Mouse (Mus musculus): Measurements from ENCODE around the gene Scn8a. TPM values are rescaled to one million over a fixed set of nuclear protein-coding genes. Genes with fewer than 3 reads are reported as not detected.

Gene Scn8a
- polyA plus RNA-seq, 1 experiment from 2014 or later: 4.9 TPM

DNA sequence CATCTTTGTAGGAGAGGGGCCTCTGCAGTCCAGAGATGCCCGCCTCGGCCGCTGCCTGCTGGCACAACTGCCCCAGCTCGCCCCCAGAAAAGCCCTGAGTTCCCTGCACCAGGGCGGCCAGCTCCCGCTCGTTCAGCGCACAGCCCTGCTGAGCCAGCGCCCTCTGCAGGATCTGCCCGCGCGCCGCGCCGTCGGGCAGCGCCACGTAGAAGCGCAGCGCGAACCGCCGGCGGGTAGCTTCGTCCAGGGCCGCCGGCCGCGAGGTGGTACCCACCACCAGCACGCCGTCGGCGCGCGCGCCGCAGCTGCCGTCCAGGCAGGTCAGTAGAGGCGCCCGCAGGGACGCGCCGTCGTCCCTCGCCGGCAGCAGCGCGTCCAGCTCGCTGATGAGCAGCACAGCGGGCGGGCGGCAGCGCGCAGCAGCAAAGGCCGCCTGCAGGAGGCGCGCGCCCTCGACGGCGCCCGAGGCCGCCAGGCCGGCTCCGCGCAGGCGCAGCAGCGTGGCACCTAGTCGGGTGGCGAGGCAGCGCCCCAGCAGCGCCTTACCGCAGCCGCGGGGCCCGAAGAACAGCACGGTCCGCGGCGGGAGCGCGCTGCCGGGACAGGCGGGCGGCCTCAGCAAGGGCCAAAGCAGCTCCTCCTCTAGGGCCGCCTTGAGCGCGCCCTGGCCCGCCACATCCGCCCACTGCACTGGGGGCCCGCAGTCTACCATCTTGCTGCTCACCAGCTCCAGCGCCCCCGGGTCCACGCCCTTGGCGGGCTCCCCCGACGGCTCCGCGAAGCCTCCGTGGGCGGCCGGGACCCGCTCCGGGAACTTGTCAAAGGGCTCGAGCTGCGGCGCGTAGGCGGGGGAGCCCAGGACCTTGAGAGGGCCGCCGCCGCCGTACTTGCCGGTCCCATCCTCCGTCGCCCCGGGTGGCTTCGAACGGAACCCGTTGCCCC, 183.2 kb downstream of the Scn8a start:
- Histone ChIP-seq H3K9ac (ENCODE audit: low read depth, low read length) (peak overlapping the region; percentile 57), H3K4me2 (ENCODE audit: low read depth, low read length) (peak overlapping the region; percentile 70), H3K4me1 (ENCODE audit: control insufficient read depth, insufficient read depth, low read length) (peaks cover 5% of the 10 kb centered on the region; the same call in 1 of the 2 replicates), H3K36me3 (ENCODE audit: control insufficient read depth, insufficient read depth, low read length) (no peaks in the 10 kb centered on the region), H3K9me3 (ENCODE audit: control insufficient read depth, low read length) (no peaks in the 10 kb centered on the region), H3K27ac (replicated peaks; ENCODE audit: low read depth, low read length) (no peak overlapping the region), H3K4me3 (ENCODE audit: low read depth, low read length) (peak overlapping the region; percentile 41), H3K27me3 (replicated peaks; ENCODE audit: control insufficient read depth, insufficient read depth, low read length) (peaks cover 46% of the 10 kb centered on the region)
- no peak for DNase-seq (ENCODE audit: low spot score)
- peak; percentile 51; the same call in 1 of the 2 replicates for ATAC-seq (ENCODE audit: low read depth)
- WGBS: 19% methylated on average over 45 of the region's 120 CpGs

DNA sequence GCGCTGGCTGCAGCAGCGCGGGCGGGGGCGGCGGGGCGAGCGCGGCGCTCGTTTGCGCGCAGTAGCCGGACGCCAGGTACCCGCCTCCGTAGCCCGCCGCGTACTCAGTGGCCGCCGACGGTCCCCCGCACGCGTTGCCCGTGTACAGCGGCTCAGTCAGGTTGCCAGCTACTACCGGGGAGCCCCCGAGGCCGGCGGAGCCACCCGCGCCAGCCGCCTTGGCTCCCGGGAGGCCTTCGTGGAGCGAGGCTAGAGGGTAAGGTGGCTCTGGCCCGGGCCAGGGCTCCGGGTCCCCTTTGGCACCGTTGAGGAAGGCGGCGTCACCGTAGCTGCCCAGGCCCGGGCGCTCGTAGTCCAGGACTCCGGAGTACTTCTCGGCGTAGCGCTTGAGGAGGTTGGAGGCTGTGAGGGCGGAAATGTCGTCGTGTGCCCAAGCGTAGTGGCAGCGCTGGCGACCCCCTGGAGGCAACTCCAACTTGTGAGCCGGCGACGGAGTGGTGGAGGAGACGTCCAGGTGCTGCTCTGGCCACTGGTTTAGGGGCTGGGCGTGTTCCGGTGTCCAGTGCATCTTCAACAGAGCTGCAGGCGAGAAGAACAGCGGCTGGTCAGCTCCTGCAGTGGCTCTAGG, 184.3 kb downstream of the Scn8a start:
- 27% methylated on average over 24 of the region's 65 CpGs for WGBS
- DNase-seq (ENCODE audit: low spot score) (no peak), ATAC-seq (ENCODE audit: low read depth) (no peak)
- H3K4me1 ChIP-seq (ENCODE audit: control insufficient read depth, insufficient read depth, low read length): peaks cover 5% of the 10 kb centered on the region; the same call in 1 of the 2 replicates
- no peaks in the 10 kb centered on the region for H3K36me3 ChIP-seq (ENCODE audit: control insufficient read depth, insufficient read depth, low read length)
- H3K27me3 ChIP-seq (replicated peaks; ENCODE audit: control insufficient read depth, insufficient read depth, low read length): peaks cover 38% of the 10 kb centered on the region
- H3K9ac ChIP-seq (ENCODE audit: low read depth, low read length): peak overlapping the region; percentile 57
- H3K9me3 ChIP-seq (ENCODE audit: control insufficient read depth, low read length): no peaks in the 10 kb centered on the region
- H3K27ac ChIP-seq (replicated peaks; ENCODE audit: low read depth, low read length): no peak overlapping the region
- H3K4me2 ChIP-seq (ENCODE audit: low read depth, low read length): peak overlapping the region; percentile 70
- H3K4me3 ChIP-seq (ENCODE audit: low read depth, low read length): peak overlapping the region; percentile 41

DNA sequence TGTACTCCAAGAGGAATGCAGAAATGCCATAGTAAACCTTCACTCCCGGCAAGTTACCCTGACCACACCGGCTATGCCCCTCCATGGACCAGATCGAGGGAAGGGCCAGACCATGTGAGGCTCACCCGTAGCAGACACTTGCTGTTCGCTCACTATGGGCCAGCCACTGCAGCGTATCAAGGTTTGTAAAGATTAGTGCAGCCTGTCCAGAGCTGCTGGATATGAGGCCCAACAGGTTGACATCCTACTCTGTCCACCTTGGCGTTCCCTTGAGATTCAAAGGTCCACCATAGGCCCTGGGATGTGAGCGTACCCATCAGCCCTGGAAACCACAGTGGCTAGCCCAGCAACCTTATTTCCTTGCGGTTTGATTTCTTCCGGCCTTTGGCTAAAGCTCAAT, 184.9 kb downstream of the Scn8a start:
- Histone ChIP-seq H3K4me3 (ENCODE audit: low read depth, low read length) (no peak overlapping the region), H3K4me1 (ENCODE audit: control insufficient read depth, insufficient read depth, low read length) (peaks cover 7% of the 10 kb centered on the region; the same call in 1 of the 2 replicates), H3K9me3 (ENCODE audit: control insufficient read depth, low read length) (no peaks in the 10 kb centered on the region), H3K27ac (replicated peaks; ENCODE audit: low read depth, low read length) (no peak overlapping the region), H3K9ac (ENCODE audit: low read depth, low read length) (no peak overlapping the region), H3K36me3 (ENCODE audit: control insufficient read depth, insufficient read depth, low read length) (no peaks in the 10 kb centered on the region), H3K27me3 (replicated peaks; ENCODE audit: control insufficient read depth, insufficient read depth, low read length) (peaks cover 38% of the 10 kb centered on the region), H3K4me2 (ENCODE audit: low read depth, low read length) (no peak overlapping the region)
- 80% methylated on average over 10 of the region's 10 CpGs for WGBS
- no peak for ATAC-seq (ENCODE audit: low read depth)
- DNase-seq (ENCODE audit: low spot score): no peak

DNA sequence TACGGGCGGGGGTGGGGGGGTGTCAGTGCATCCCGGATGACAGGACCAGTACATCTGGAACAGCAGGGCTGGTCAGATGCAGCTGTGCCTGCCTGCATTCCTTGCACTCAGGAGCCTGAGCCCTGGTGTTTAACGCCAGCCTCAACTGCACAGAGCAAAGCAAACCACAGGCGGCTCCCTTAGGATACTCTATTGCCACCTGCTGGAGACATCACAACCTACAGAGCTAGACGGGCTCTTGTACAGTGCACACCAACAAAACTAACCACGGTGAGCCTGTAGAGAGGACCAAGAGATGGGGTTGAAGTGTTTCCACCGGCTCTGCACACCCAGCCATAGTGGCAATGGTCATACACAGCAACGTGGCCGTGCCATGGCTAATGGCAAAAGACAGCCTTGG, 186.6 kb downstream of the Scn8a start:
- H3K27ac ChIP-seq (replicated peaks; ENCODE audit: low read depth, low read length): no peak overlapping the region
- H3K4me3 ChIP-seq (ENCODE audit: low read depth, low read length): no peak overlapping the region
- DNase-seq (ENCODE audit: low spot score) (peak; percentile 87), ATAC-seq (ENCODE audit: low read depth) (peak; percentile 75)
- WGBS: 45% methylated on average over 10 of the region's 10 CpGs
- no peaks in the 10 kb centered on the region for H3K36me3 ChIP-seq (ENCODE audit: control insufficient read depth, insufficient read depth, low read length)
- H3K27me3 ChIP-seq (replicated peaks; ENCODE audit: control insufficient read depth, insufficient read depth, low read length): peaks cover 33% of the 10 kb centered on the region
- no peaks in the 10 kb centered on the region for H3K9me3 ChIP-seq (ENCODE audit: control insufficient read depth, low read length)
- H3K4me2 ChIP-seq (ENCODE audit: low read depth, low read length): no peak overlapping the region
- peaks cover 10% of the 10 kb centered on the region; the same call in 1 of the 2 replicates for H3K4me1 ChIP-seq (ENCODE audit: control insufficient read depth, insufficient read depth, low read length)
- H3K9ac ChIP-seq (ENCODE audit: low read depth, low read length): no peak overlapping the region

DNA sequence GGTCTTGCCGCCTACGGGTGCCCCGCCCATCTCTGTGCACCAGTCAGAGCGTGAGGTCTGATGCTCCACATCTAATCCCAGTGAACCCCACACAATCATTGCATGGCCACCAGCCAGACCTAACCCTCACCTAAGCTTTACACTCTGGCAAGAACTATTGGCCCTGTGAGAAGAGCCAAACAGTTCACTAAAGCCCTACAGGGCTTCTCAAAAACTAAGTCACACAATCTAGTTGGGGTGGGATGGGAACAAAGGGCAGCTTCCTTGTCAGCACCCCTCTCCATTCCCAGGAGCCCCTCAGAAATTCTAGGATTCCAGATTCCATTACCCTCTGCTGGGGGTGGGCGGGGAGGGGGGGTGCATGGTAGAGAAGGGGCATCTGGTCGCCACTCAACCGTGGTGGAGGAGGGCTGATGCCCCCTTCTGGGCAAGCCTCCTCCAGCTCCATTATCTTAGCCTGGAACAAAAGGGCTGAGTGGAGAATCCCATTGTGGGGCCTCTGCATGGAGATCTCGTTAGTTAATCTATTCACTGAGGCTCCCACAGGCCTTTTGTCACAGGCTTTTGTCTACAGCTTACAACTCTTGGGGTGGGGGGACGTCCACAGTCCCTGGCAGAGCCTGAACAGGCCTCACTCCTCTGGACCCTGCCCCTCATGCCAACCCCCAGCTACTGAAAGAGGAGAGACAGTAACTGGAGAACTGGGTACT, 190.1 kb downstream of the Scn8a start:
- H3K27ac ChIP-seq (replicated peaks; ENCODE audit: low read depth, low read length): no peak overlapping the region
- H3K9ac ChIP-seq (ENCODE audit: low read depth, low read length): no peak overlapping the region
- no peaks in the 10 kb centered on the region for H3K36me3 ChIP-seq (ENCODE audit: control insufficient read depth, insufficient read depth, low read length)
- H3K4me3 ChIP-seq (ENCODE audit: low read depth, low read length): no peak overlapping the region
- peak; percentile 24; the same call in 1 of the 2 replicates for ATAC-seq (ENCODE audit: low read depth)
- DNase-seq (ENCODE audit: low spot score): peak; percentile 50
- H3K9me3 ChIP-seq (ENCODE audit: control insufficient read depth, low read length): no peaks in the 10 kb centered on the region
- peaks cover 3% of the 10 kb centered on the region for H3K27me3 ChIP-seq (replicated peaks; ENCODE audit: control insufficient read depth, insufficient read depth, low read length)
- peaks cover 5% of the 10 kb centered on the region; the same call in 1 of the 2 replicates for H3K4me1 ChIP-seq (ENCODE audit: control insufficient read depth, insufficient read depth, low read length)
- 37% methylated on average over 9 of the region's 9 CpGs for WGBS
- H3K4me2 ChIP-seq (ENCODE audit: low read depth, low read length): no peak overlapping the region

DNA sequence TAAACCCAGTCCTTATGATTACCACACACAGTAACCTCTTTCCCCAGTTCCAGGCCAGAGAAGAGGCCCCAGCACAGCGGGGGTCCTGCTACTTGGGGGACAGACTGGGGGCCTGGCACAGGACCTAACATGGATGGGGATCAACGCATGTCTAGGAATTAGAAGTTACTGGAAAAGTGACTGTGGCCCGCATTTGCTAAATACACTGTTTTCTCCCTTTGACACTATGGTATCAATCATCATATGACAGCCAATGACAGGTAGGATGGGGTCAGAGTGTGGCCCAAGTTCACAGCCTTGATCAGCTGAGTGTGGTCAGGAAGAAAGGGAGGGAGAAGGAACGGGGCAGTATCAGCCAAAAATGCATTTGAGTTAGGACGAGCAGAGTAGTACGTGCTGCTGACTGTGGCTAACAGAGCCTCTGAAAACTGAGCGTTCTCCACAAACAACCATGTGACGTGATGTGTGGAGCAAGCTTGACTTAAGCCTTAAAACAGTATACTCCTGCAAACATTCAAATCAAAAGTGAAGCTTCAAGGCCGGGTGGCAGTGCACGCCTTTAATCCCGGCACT, 190.7 kb downstream of the Scn8a start:
- no peak for ATAC-seq (ENCODE audit: low read depth)
- H3K9me3 ChIP-seq (ENCODE audit: control insufficient read depth, low read length): no peaks in the 10 kb centered on the region
- peaks cover 5% of the 10 kb centered on the region; the same call in 1 of the 2 replicates for H3K4me1 ChIP-seq (ENCODE audit: control insufficient read depth, insufficient read depth, low read length)
- no peaks in the 10 kb centered on the region; the same call in 1 of the 2 replicates for H3K27me3 ChIP-seq (replicated peaks; ENCODE audit: control insufficient read depth, insufficient read depth, low read length)
- WGBS: 54% methylated on average over 11 of the region's 11 CpGs
- DNase-seq (ENCODE audit: low spot score): no peak
- no peak overlapping the region for H3K4me2 ChIP-seq (ENCODE audit: low read depth, low read length)
- H3K4me3 ChIP-seq (ENCODE audit: low read depth, low read length): no peak overlapping the region
- no peaks in the 10 kb centered on the region for H3K36me3 ChIP-seq (ENCODE audit: control insufficient read depth, insufficient read depth, low read length)
- H3K27ac ChIP-seq (replicated peaks; ENCODE audit: low read depth, low read length): no peak overlapping the region
- H3K9ac ChIP-seq (ENCODE audit: low read depth, low read length): no peak overlapping the region

DNA sequence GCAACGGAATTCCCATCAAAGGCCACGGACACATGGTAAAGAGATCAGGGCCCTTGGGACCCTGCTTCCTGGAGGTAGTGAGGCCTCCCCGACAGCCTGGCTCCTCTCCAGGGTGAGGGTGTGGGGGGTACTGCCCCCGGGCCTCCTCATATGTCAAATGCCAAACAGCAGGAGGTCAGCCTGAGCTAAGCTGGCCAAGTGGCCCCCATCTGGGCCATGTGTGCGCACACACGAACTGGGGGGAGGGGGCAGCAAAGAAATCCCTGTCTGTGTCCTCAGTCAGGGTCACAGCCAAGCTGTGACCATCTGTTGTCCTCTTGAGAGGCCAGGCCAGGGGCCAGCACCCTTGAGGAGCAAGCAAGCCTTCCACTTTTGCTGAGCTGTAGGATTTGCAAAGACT, 195.4 kb downstream of the Scn8a start:
- Histone ChIP-seq H3K4me2 (ENCODE audit: low read depth, low read length) (no peak overlapping the region), H3K4me1 (ENCODE audit: control insufficient read depth, insufficient read depth, low read length) (peaks cover 14% of the 10 kb centered on the region), H3K36me3 (ENCODE audit: control insufficient read depth, insufficient read depth, low read length) (no peaks in the 10 kb centered on the region), H3K9ac (ENCODE audit: low read depth, low read length) (0 out of 2 replicates have a peak overlapping the region, but pooled peaks have one; percentile 34), H3K9me3 (ENCODE audit: control insufficient read depth, low read length) (no peaks in the 10 kb centered on the region), H3K27ac (replicated peaks; ENCODE audit: low read depth, low read length) (no peak overlapping the region), H3K27me3 (replicated peaks; ENCODE audit: control insufficient read depth, insufficient read depth, low read length) (no peaks in the 10 kb centered on the region), H3K4me3 (ENCODE audit: low read depth, low read length) (no peak overlapping the region)
- ATAC-seq (ENCODE audit: low read depth): no peak
- no peak for DNase-seq (ENCODE audit: low spot score)
- 27% methylated on average over 6 of the region's 6 CpGs for WGBS

DNA sequence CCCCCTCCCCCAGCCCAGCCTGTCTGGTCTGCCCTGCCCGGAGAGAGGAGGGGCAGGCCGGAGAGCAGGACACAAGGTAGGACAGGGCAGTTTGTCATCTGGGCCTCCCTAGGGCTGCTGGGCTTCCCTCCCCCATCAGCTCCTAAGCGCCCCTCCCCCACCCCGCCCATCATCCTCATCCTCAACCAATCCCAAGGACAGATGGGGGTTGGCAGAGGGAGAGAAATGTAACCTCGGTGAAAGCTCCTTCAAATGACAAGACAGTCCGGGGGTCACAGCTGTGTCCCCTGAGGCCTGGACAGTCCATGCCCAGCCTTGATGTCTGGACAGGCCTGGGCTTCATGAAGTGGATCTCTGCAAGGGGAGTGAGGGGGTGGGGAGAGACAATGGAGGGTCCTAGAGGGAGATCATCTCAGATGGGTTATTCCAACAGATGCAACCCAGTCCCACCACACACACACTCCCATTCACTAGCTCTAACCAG, 196.7 kb downstream of the Scn8a start:
- no peaks in the 10 kb centered on the region for H3K27me3 ChIP-seq (replicated peaks; ENCODE audit: control insufficient read depth, insufficient read depth, low read length)
- H3K27ac ChIP-seq (replicated peaks; ENCODE audit: low read depth, low read length): no peak overlapping the region
- H3K9ac ChIP-seq (ENCODE audit: low read depth, low read length): no peak overlapping the region
- H3K4me3 ChIP-seq (ENCODE audit: low read depth, low read length): no peak overlapping the region
- H3K4me2 ChIP-seq (ENCODE audit: low read depth, low read length): no peak overlapping the region
- 15% methylated on average over 5 of the region's 6 CpGs for WGBS
- 0 out of 2 replicates have a peak, but pooled peaks have one; percentile 9 for ATAC-seq (ENCODE audit: low read depth)
- DNase-seq (ENCODE audit: low spot score): no peak
- H3K4me1 ChIP-seq (ENCODE audit: control insufficient read depth, insufficient read depth, low read length): peaks cover 27% of the 10 kb centered on the region
- no peaks in the 10 kb centered on the region for H3K36me3 ChIP-seq (ENCODE audit: control insufficient read depth, insufficient read depth, low read length)
- no peaks in the 10 kb centered on the region for H3K9me3 ChIP-seq (ENCODE audit: control insufficient read depth, low read length)
